Mouse (Mus musculus): Measurements from ENCODE around the gene Akap9.
"Not testable (repeated sequence)": the region's sequence is repeated elsewhere in the genome, so short reads cannot be mapped to it uniquely, and the experiment has no call there.

The Akap9 gene

GRCm38 (mm10) chr5:3927801-3928689 lies at the start of gene Akap9:
Akap9 (plus strand) TSS chr5:3928054.
- ChIA-PET POLR2A (interaction anchor here in 2 of 4 experiments (0.7 to 4.5 kb wide), 22 partner anchors 9 to 264 kb away, joined by 3 to 21 read pairs (median 4); partner anchors contain the start of genes Ankib1 (in 1 of the 2), Cyp51 (in 1 of the 2), Krit1 (in 1 of the 2) and Mterf1b (in 1 of the 2)), CTCF (no interaction called here)

- CTCF ChIA-PET, POLR2A ChIA-PET: not testable (repeated sequence)
These were observed 41.0 kb upstream of the Akap9 start for GRCm38 (mm10) chr5:3886862-3887261.

GRCm38 (mm10) chr5:3889201-3889600 lies 38.7 kb upstream of the Akap9 start:
- CTCF ChIA-PET = interaction anchor here in 1 of 4 experiments (0.6 kb wide), 1 partner anchor 374 kb away, joined by 8 read pairs; no protein-coding TSS in a partner anchor
- POLR2A ChIA-PET = no interaction called here

- POLR2A ChIA-PET, CTCF ChIA-PET: not testable (repeated sequence)
These were observed 34.2 kb upstream of the Akap9 start, which contains the start of gene Mterf1a for GRCm38 (mm10) chr5:3893459-3894293. Mterf1a (minus strand) TSS chr5:3893933.

GRCm38 (mm10) chr5:3894294-3894619 lies 33.6 kb upstream of the Akap9 start:
- CTCF ChIA-PET = not testable (repeated sequence)

GRCm38 (mm10) chr5:3905471-3905870 lies 22.4 kb upstream of the Akap9 start:
- ChIA-PET CTCF (no interaction called here), POLR2A (interaction anchor here in 1 of 4 experiments (1.4 kb wide), 1 partner anchor 103 kb away, joined by 4 read pairs; the partner anchor contains the start of genes Ankib1 and Krit1)

More at GRCm38 (mm10) chr5:3894294-3894619, 33.6 kb upstream of the Akap9 start:
- POLR2A ChIA-PET = not testable (repeated sequence)

- CTCF ChIA-PET = no interaction called here
These were observed 5.5 kb upstream of the Akap9 start for GRCm38 (mm10) chr5:3922350-3922749.

GRCm38 (mm10) chr5:3926666-3927065 lies 1.2 kb upstream of the Akap9 start:
- ChIA-PET POLR2A (interaction anchor here in 2 of 4 experiments (0.5 to 4.5 kb wide), 10 partner anchors 10 to 337 kb away, joined by 3 to 21 read pairs (median 5); no protein-coding TSS in a partner anchor), CTCF (no interaction called here)

More at GRCm38 (mm10) chr5:3922350-3922749, 5.5 kb upstream of the Akap9 start:
- POLR2A ChIA-PET = interaction anchor here in 2 of 4 experiments (0.7 to 1.7 kb wide), 3 partner anchors 14 to 411 kb away, joined by 3 to 11 read pairs (median 3); no protein-coding TSS in a partner anchor

GRCm38 (mm10) chr5:3928690-3929046 lies 814 bp downstream of the Akap9 start:
- ChIA-PET POLR2A (interaction anchor here in 2 of 4 experiments (1.0 to 4.5 kb wide), 16 partner anchors 10 to 177 kb away, joined by 3 to 21 read pairs (median 4); partner anchors contain the start of genes Ankib1 (in 1 of the 2), Cyp51 (in 1 of the 2) and Krit1 (in 1 of the 2)), CTCF (no interaction called here)

- ChIA-PET POLR2A (interaction anchor here in 2 of 4 experiments (0.8 to 4.5 kb wide), 5 partner anchors 8 to 136 kb away, joined by 3 to 21 read pairs (median 3); no protein-coding TSS in a partner anchor), CTCF (no interaction called here)
These were observed 2.9 kb downstream of the Akap9 start for GRCm38 (mm10) chr5:3930760-3931159.

- ChIA-PET POLR2A (interaction anchor here in 2 of 4 experiments (0.7 to 1.2 kb wide), 4 partner anchors 10 to 136 kb away, joined by 3 to 5 read pairs (median 4); no protein-coding TSS in a partner anchor), CTCF (no interaction called here)
These were observed 3.8 kb downstream of the Akap9 start for GRCm38 (mm10) chr5:3931636-3932035.

- ChIA-PET CTCF (no interaction called here), POLR2A (interaction anchor here in 1 of 4 experiments (0.5 kb wide), 1 partner anchor 139 kb away, joined by 5 read pairs; no protein-coding TSS in a partner anchor)
These were observed 5.7 kb downstream of the Akap9 start for GRCm38 (mm10) chr5:3933551-3933950.

GRCm38 (mm10) chr5:3935266-3935665 lies 7.4 kb downstream of the Akap9 start:
- CTCF ChIA-PET = no interaction called here
- POLR2A ChIA-PET = interaction anchor here in 1 of 4 experiments (1.4 to 2.7 kb wide), 2 partner anchors 14 to 20 kb away, joined by 3 to 11 read pairs; no protein-coding TSS in a partner anchor

GRCm38 (mm10) chr5:3935778-3936554 lies 8.1 kb downstream of the Akap9 start:
- ChIA-PET POLR2A (interaction anchor here in 1 of 4 experiments (1.9 to 2.7 kb wide), 2 partner anchors 8 to 15 kb away, joined by 6 to 11 read pairs; partner anchors contain the start of gene Akap9), CTCF (no interaction called here)

- ChIA-PET CTCF (no interaction called here), POLR2A (interaction anchor here in 2 of 4 experiments (0.8 to 2.4 kb wide), 5 partner anchors 9 to 18 kb away, joined by 3 to 21 read pairs (median 5); partner anchors contain the start of gene Akap9 (in 2 of the 2))
These were observed 11.1 kb downstream of the Akap9 start for GRCm38 (mm10) chr5:3938905-3939304.

- ChIA-PET POLR2A (interaction anchor here in 2 of 4 experiments (0.9 to 2.4 kb wide), 4 partner anchors 9 to 18 kb away, joined by 3 to 21 read pairs (median 8); partner anchors contain the start of gene Akap9 (in 2 of the 2)), CTCF (no interaction called here)
These were observed 11.5 kb downstream of the Akap9 start for GRCm38 (mm10) chr5:3939335-3939734.

GRCm38 (mm10) chr5:3941240-3941639 lies 13.4 kb downstream of the Akap9 start:
- ChIA-PET POLR2A (interaction anchor here in 2 of 4 experiments (1.3 to 2.0 kb wide), 3 partner anchors 9 to 69 kb away, joined by 3 to 15 read pairs (median 3); partner anchors contain the start of gene Akap9 (in 1 of the 2)), CTCF (no interaction called here)

GRCm38 (mm10) chr5:3943169-3943568 lies 15.3 kb downstream of the Akap9 start:
- ChIA-PET POLR2A (interaction anchor here in 1 of 4 experiments (0.8 to 2.0 kb wide), 6 partner anchors 12 to 39 kb away, joined by 3 to 15 read pairs (median 3); partner anchors contain the start of gene Akap9), CTCF (interaction anchor here in 1 of 4 experiments (0.6 kb wide), 1 partner anchor 328 kb away, joined by 3 read pairs; no protein-coding TSS in a partner anchor)

Data from embryonic stem cell, embryonic (primary cell).